Mouse (Mus musculus) intestine, postnatal 0 days (tissue): ENCODE data around the gene Efcab5. TPM values are rescaled to one million over a fixed set of nuclear protein-coding genes. Genes with fewer than 3 reads are reported as not detected.
A peak's percentile ranks its signal among the peaks of the same experiment; 100 is the strongest.

Experiments
- ATAC-seq: fragments of 200-750 bp; cut with Nextera tagmentation; 2 replicates; pipeline ENCODE4 v1.8.0; 2017; ENCODE audit warnings: mild to moderate bottlenecking, moderate TSS enrichment, moderate library complexity
- H3K27ac ChIP-seq: fragments of 300-500 bp; sonication (generic); 2 replicates; pipeline ENCODE4 v1.5.1; 2014; ENCODE audit warnings: mild to moderate bottlenecking, low read depth, low read length, moderate library complexity
- H3K27me3 ChIP-seq: fragments of 300-500 bp; sonication (generic); replicated peaks from 2 replicates; pipeline ENCODE4 v1.6.1; 2014; ENCODE audit warnings: low read length, mixed read lengths; ENCODE audit not compliant: control insufficient read depth, insufficient read depth
- H3K36me3 ChIP-seq: fragments of 300-500 bp; sonication (generic); 2 replicates; pipeline ENCODE4 v1.6.1; 2014; ENCODE audit warnings: mild to moderate bottlenecking, moderate library complexity; ENCODE audit not compliant: control insufficient read depth, insufficient read depth
- H3K4me1 ChIP-seq: fragments of 300-500 bp; sonication (generic); replicated peaks from 2 replicates; pipeline ENCODE4 v1.6.1; 2014; ENCODE audit warnings: antibody characterized with exemption, low read length, mixed read lengths; ENCODE audit not compliant: control insufficient read depth, insufficient read depth
- H3K4me2 ChIP-seq: fragments of 300-500 bp; sonication (generic); replicated peaks from 2 replicates; pipeline ENCODE4 v1.6.1; 2014; ENCODE audit warnings: low read depth, mild to moderate bottlenecking, moderate library complexity
- H3K4me3 ChIP-seq: fragments of 300-500 bp; sonication (generic); 2 replicates; pipeline ENCODE4 v1.5.1; 2014; ENCODE audit warnings: low read depth, low read length
- H3K9ac ChIP-seq: fragments of 300-500 bp; sonication (generic); 2 replicates; pipeline ENCODE4 v1.6.1; 2014; ENCODE audit warnings: mild to moderate bottlenecking, low read depth, low read length
- H3K9me3 ChIP-seq: fragments of 300-500 bp; sonication (generic); 2 replicates; pipeline ENCODE4 v1.6.1; 2016; ENCODE audit warnings: mixed run types; ENCODE audit not compliant: control insufficient read depth
- CTCF ChIP-seq: sonication (generic); IDR thresholded peaks from 2 replicates; pipeline ENCODE4 v1.5.1; 2016; ENCODE audit warnings: low read depth, mild to moderate bottlenecking, control low read depth, antibody characterized with exemption, moderate library complexity
- WGBS: fragments of 180-500 bp; shearing (Covaris S2); extraction: QIAGEN DNeasy Blood & Tissue Kit; methylation state at CpG from one replicate; pipeline ENCODE4 v1.1.7; 2014; 5-methylcytosine and 5-hydroxymethylcytosine counted together
- polyA plus RNA-seq: library from polyadenylated mRNA; unstranded; fragments of >200 nt; fragmentation: Nextera tagmentation; extraction: Ambion mirVana; gene quantifications from 2 replicates; pipeline ENCODE4 v1.2.1, GENCODE M21; 2015

Gene Efcab5
- polyA plus RNA-seq, 1 experiment from 2014 or later = 0.46 TPM

- WGBS = 35% methylated on average over 2 of the region's 2 CpGs
- TF ChIP-seq CTCF = no peak
- Histone ChIP-seq H3K27ac (0 out of 2 replicates have a peak overlapping the region, but pooled peaks have one; percentile 78), H3K27me3 (no peaks in the 10 kb centered on the region), H3K4me3 (no peak overlapping the region), H3K36me3 (no peaks in the 10 kb centered on the region), H3K4me1 (no peaks in the 10 kb centered on the region; the same call in 1 of the 2 replicates), H3K9me3 (no peaks in the 10 kb centered on the region), H3K4me2 (peak overlapping the region; percentile 14; the same call in 1 of the 2 replicates), H3K9ac (no peak overlapping the region)
- peak; percentile 88 for ATAC-seq
Measured at GRCm38 (mm10) chr11:77182041-77182440, 6.7 kb downstream of the Efcab5 start.

GRCm38 (mm10) chr11:77181528-77181927 lies 7.2 kb downstream of the Efcab5 start:
- Histone ChIP-seq H3K4me1 (no peaks in the 10 kb centered on the region; the same call in 1 of the 2 replicates), H3K9me3 (no peaks in the 10 kb centered on the region), H3K9ac (no peak overlapping the region), H3K27ac (peak overlapping the region; percentile 66), H3K36me3 (no peaks in the 10 kb centered on the region), H3K27me3 (no peaks in the 10 kb centered on the region), H3K4me2 (0 out of 2 replicates have a peak overlapping the region, but pooled peaks have one; percentile 3), H3K4me3 (no peak overlapping the region)
- ATAC-seq = peak; percentile 61
- TF ChIP-seq CTCF = no peak
- WGBS = 37% methylated on average over 5 of the region's 5 CpGs

GRCm38 (mm10) chr11:77180886-77181285 lies 7.9 kb downstream of the Efcab5 start:
- H3K27ac ChIP-seq = no peak overlapping the region; the same call in 1 of the 2 replicates
- ATAC-seq = no peak
- no peak overlapping the region for H3K9ac ChIP-seq
- no peaks in the 10 kb centered on the region for H3K36me3 ChIP-seq
- H3K4me2 ChIP-seq = peak overlapping the region; percentile 22
- H3K27me3 ChIP-seq = no peaks in the 10 kb centered on the region
- no peak for TF ChIP-seq CTCF
- H3K4me1 ChIP-seq = no peaks in the 10 kb centered on the region; the same call in 1 of the 2 replicates
- no peak overlapping the region for H3K4me3 ChIP-seq
- WGBS = 26% methylated on average over 4 of the region's 4 CpGs
- H3K9me3 ChIP-seq = no peaks in the 10 kb centered on the region

GRCm38 (mm10) chr11:77179771-77180170 lies 9.0 kb downstream of the Efcab5 start:
- H3K36me3 ChIP-seq = no peaks in the 10 kb centered on the region
- no peak overlapping the region for H3K4me2 ChIP-seq
- H3K27ac ChIP-seq = no peak overlapping the region
- H3K4me1 ChIP-seq = no peaks in the 10 kb centered on the region; the same call in 1 of the 2 replicates
- ATAC-seq = no peak
- no peak overlapping the region for H3K4me3 ChIP-seq
- H3K27me3 ChIP-seq = no peaks in the 10 kb centered on the region
- H3K9ac ChIP-seq = no peak overlapping the region
- 77% methylated on average over 3 of the region's 3 CpGs for WGBS
- no peak for TF ChIP-seq CTCF
- no peaks in the 10 kb centered on the region for H3K9me3 ChIP-seq

GRCm38 (mm10) chr11:77174531-77174930 lies 14.2 kb downstream of the Efcab5 start:
- no peak overlapping the region for H3K4me2 ChIP-seq
- H3K36me3 ChIP-seq = no peaks in the 10 kb centered on the region
- H3K27me3 ChIP-seq = no peaks in the 10 kb centered on the region
- TF ChIP-seq CTCF = no peak
- H3K4me3 ChIP-seq = no peak overlapping the region
- H3K4me1 ChIP-seq = no peaks in the 10 kb centered on the region
- 63% methylated on average over 7 of the region's 7 CpGs for WGBS
- no peak overlapping the region for H3K27ac ChIP-seq
- ATAC-seq = no peak
- no peak overlapping the region for H3K9ac ChIP-seq
- no peaks in the 10 kb centered on the region for H3K9me3 ChIP-seq

GRCm38 (mm10) chr11:77173731-77174130 lies 15.0 kb downstream of the Efcab5 start:
- Histone ChIP-seq H3K9ac (no peak overlapping the region), H3K27me3 (no peaks in the 10 kb centered on the region), H3K4me1 (no peaks in the 10 kb centered on the region), H3K4me2 (no peak overlapping the region), H3K36me3 (no peaks in the 10 kb centered on the region), H3K4me3 (no peak overlapping the region), H3K9me3 (no peaks in the 10 kb centered on the region), H3K27ac (no peak overlapping the region)
- TF ChIP-seq CTCF = no peak
- 74% methylated on average over 4 of the region's 4 CpGs for WGBS
- no peak for ATAC-seq
